Mouse (Mus musculus) G1E (cell line): ENCODE measurements around the gene Phyh. TPM values are rescaled to one million over a fixed set of nuclear protein-coding genes. Genes with fewer than 3 reads are reported as not detected.
A peak's percentile ranks its signal among the peaks of the same experiment; 100 is the strongest.

Source experiments
- ATAC-seq: 2 replicates; pipeline ENCODE4 v1.8.0; 2016; ENCODE audit warnings: mild to moderate bottlenecking; ENCODE audit not compliant: insufficient number of reproducible peaks, poor library complexity, low FRiP score, severe bottlenecking; ENCODE audit errors: extremely low read depth
- DNase-seq: peaks from one replicate; pipeline ENCODE4 v3.0.0; 2012; ENCODE audit warnings: low spot score
- H3K27me3 ChIP-seq: 2 replicates; pipeline ENCODE4 v1.6.1; 2012; ENCODE audit warnings: mild to moderate bottlenecking, low read length, inconsistent platforms; ENCODE audit not compliant: insufficient read depth
- H3K36me3 ChIP-seq: replicated peaks from 2 replicates; pipeline ENCODE3; 2012; ENCODE audit warnings: mild to moderate bottlenecking, inconsistent platforms
- H3K4me1 ChIP-seq: 2 replicates; pipeline ENCODE4 v1.6.1; 2012; ENCODE audit warnings: low read depth, low read length, inconsistent platforms, mixed read lengths; ENCODE audit not compliant: insufficient read depth
- H3K4me3 ChIP-seq: 2 replicates; pipeline ENCODE4 v1.5.1; 2012; ENCODE audit warnings: low read depth, mild to moderate bottlenecking, inconsistent platforms, low read length, moderate library complexity, mixed read lengths
- H3K9me3 ChIP-seq: replicated peaks from 2 replicates; pipeline ENCODE4 v1.6.1; 2012; ENCODE audit warnings: inconsistent platforms
- CTCF ChIP-seq: IDR thresholded peaks from 2 replicates; pipeline ENCODE4 v1.5.1; 2012; ENCODE audit warnings: low read depth, low read length, inconsistent platforms, mixed read lengths
- GATA1 ChIP-seq: IDR thresholded peaks from 2 replicates; pipeline ENCODE4 v1.6.1; 2012; ENCODE audit warnings: borderline replicate concordance, low read length, inconsistent platforms, mixed read lengths
- GATA2 ChIP-seq: IDR thresholded peaks from 2 replicates; pipeline ENCODE4 v1.6.1; 2012; ENCODE audit warnings: low read depth, low read length, inconsistent platforms, borderline replicate concordance
- POLR2AphosphoS5 ChIP-seq: IDR thresholded peaks from 2 replicates; pipeline ENCODE4 v1.6.1; 2012; ENCODE audit warnings: low read depth, low read length, inconsistent platforms; ENCODE audit not compliant: insufficient replicate concordance
- TAL1 ChIP-seq: conservative IDR thresholded peaks from 2 replicates; pipeline ENCODE4 v1.6.1; 2012; ENCODE audit warnings: low read depth, low read length, inconsistent platforms, mixed read lengths
- polyA plus RNA-seq: library from polyadenylated mRNA; stranded (reverse); fragments of >175 nt; gene quantifications from 2 replicates; pipeline ENCODE4 v1.2.3, GENCODE M21; 2012
- total RNA-seq, 2 experiments: library from RNA; stranded (forward) in 1 of 2; stranded (reverse) in 1 of 2; fragments of 200-1000 nt in 1 of 2; fragments of >200 nt in 1 of 2; fragmentation: Nextera tagmentation in 1 of 2; gene quantifications; 2 replicates each; pipeline ENCODE4 v1.2.3; 2014 to 2017

The Phyh gene
- total RNA-seq (2014; fragmentation: Nextera tagmentation) = 22.6 and 32.8 TPM in 2 replicates
- total RNA-seq (2017) = 14.5 and 20.2 TPM in 2 replicates
- polyA plus RNA-seq = 3.8 and 4.3 TPM in 2 replicates

- TF ChIP-seq TAL1 = no peak
- TF ChIP-seq GATA2 = no peak
- TF ChIP-seq CTCF = no peak
- no peak for TF ChIP-seq GATA1
- no peak for TF ChIP-seq POLR2AphosphoS5
- Histone ChIP-seq H3K9me3 (no peaks in the 10 kb centered on the region), H3K27me3 (no peaks in the 10 kb centered on the region), H3K4me1 (peaks cover 32% of the 10 kb centered on the region), H3K4me3 (peak within 1 kb of the TSS; percentile 75), H3K36me3 (no peaks in the 10 kb centered on the region)
- DNase-seq (peak; percentile 85), ATAC-seq (peak; percentile 93)
Observed at GRCm38 (mm10) chr2:4918860-4919739, at the start of gene Phyh. Phyh (plus strand) TSS chr2:4919019.

- peaks cover 5% of the 10 kb centered on the region for H3K4me1 ChIP-seq
- H3K27me3 ChIP-seq = peaks cover 62% of the 10 kb centered on the region
- ATAC-seq (no peak), DNase-seq (no peak)
- no peak overlapping the region for H3K4me3 ChIP-seq
- no peaks in the 10 kb centered on the region for H3K36me3 ChIP-seq
- H3K9me3 ChIP-seq = no peaks in the 10 kb centered on the region
- no peak for TF ChIP-seq CTCF
- TF ChIP-seq GATA2 = no peak
- TF ChIP-seq GATA1 = no peak
- no peak for TF ChIP-seq TAL1
- TF ChIP-seq POLR2AphosphoS5 = no peak
Observed at GRCm38 (mm10) chr2:4872740-4873139, 46.1 kb upstream of the Phyh start.

GRCm38 (mm10) chr2:4873331-4873730 lies 45.5 kb upstream of the Phyh start:
- Histone ChIP-seq H3K4me3 (no peak overlapping the region), H3K27me3 (peaks cover 63% of the 10 kb centered on the region), H3K36me3 (no peaks in the 10 kb centered on the region), H3K9me3 (no peaks in the 10 kb centered on the region), H3K4me1 (peaks cover 5% of the 10 kb centered on the region)
- ATAC-seq (no peak), DNase-seq (no peak)
- TF ChIP-seq GATA1 (no peak), TAL1 (no peak), POLR2AphosphoS5 (no peak), GATA2 (no peak), CTCF (no peak)

GRCm38 (mm10) chr2:4875090-4875489 lies 43.7 kb upstream of the Phyh start:
- DNase-seq (no peak), ATAC-seq (no peak)
- Histone ChIP-seq H3K4me1 (peaks cover 5% of the 10 kb centered on the region), H3K27me3 (peaks cover 58% of the 10 kb centered on the region), H3K9me3 (no peaks in the 10 kb centered on the region), H3K4me3 (no peak overlapping the region), H3K36me3 (no peaks in the 10 kb centered on the region)
- TF ChIP-seq CTCF (no peak), GATA2 (no peak), POLR2AphosphoS5 (no peak), TAL1 (no peak), GATA1 (no peak)

- H3K4me3 ChIP-seq = no peak overlapping the region
- no peak for TF ChIP-seq GATA2
- no peak for TF ChIP-seq POLR2AphosphoS5
- no peak for TF ChIP-seq CTCF
- no peak for TF ChIP-seq TAL1
- TF ChIP-seq GATA1 = no peak
- no peaks in the 10 kb centered on the region for H3K36me3 ChIP-seq
- ATAC-seq (no peak), DNase-seq (no peak)
- H3K9me3 ChIP-seq = no peaks in the 10 kb centered on the region
- peaks cover 14% of the 10 kb centered on the region for H3K4me1 ChIP-seq
- H3K27me3 ChIP-seq = peaks cover 51% of the 10 kb centered on the region
Observed at GRCm38 (mm10) chr2:4876131-4876530, 42.7 kb upstream of the Phyh start.

GRCm38 (mm10) chr2:4880737-4881349 lies 38.0 kb upstream of the Phyh start:
- Histone ChIP-seq H3K4me1 (peaks cover 28% of the 10 kb centered on the region), H3K36me3 (peaks cover 16% of the 10 kb centered on the region), H3K4me3 (peak overlapping the region; percentile 88), H3K9me3 (no peaks in the 10 kb centered on the region), H3K27me3 (peaks cover 17% of the 10 kb centered on the region)
- peak; percentile 48 for DNase-seq
- TF ChIP-seq GATA1 (no peak), TAL1 (no peak), POLR2AphosphoS5 (no peak)
- ATAC-seq = no peak
